Mouse (Mus musculus): ENCODE measurements around the gene Cyp26a1. TPM values are rescaled to one million over a fixed set of nuclear protein-coding genes. Genes with fewer than 3 reads are reported as not detected.
A peak's percentile ranks its signal among the peaks of the same experiment; 100 is the strongest.

The Cyp26a1 gene
- total and polyA plus RNA-seq, 3 experiments, result 0.42 to 0.60 (median 0.55) TPM

- TF ChIP-seq CTCF (IDR thresholded peaks at IDR 0.05; ENCODE audit: low read depth, low read length) (peak; percentile 79), GATA1 (IDR thresholded peaks at IDR 0.05; ENCODE audit: borderline replicate concordance, low read length) (no peak)
- ATAC-seq (ENCODE audit: extremely low read depth, insufficient number of reproducible peaks, low FRiP score, poor library complexity, severe bottlenecking), result no peak
- Histone ChIP-seq H3K27me3 (ENCODE audit: insufficient read depth, low read length) (peaks cover 29% of the 10 kb centered on the region), H3K4me1 (ENCODE audit: insufficient read depth, low read depth, low read length) (peaks cover 25% of the 10 kb centered on the region), H3K9me3 (replicated peaks) (peaks cover 1% of the 10 kb centered on the region), H3K36me3 (replicated peaks) (peaks cover 5% of the 10 kb centered on the region), H3K4me3 (ENCODE audit: low read depth, low read length) (no peak overlapping the region)
- DNase-seq (ENCODE audit: low spot score), result peak; percentile 40
Observed at GRCm38 (mm10) chr19:37703902-37704509, 6.4 kb downstream of the Cyp26a1 start.

- ATAC-seq (ENCODE audit: extremely low read depth, insufficient number of reproducible peaks, low FRiP score, poor library complexity, severe bottlenecking), result no peak
- no peak for DNase-seq (ENCODE audit: low spot score)
- Histone ChIP-seq H3K36me3 (replicated peaks) (peaks cover under 1% of the 10 kb centered on the region), H3K4me3 (ENCODE audit: low read depth, low read length) (no peak overlapping the region), H3K27me3 (ENCODE audit: insufficient read depth, low read length) (peaks cover 26% of the 10 kb centered on the region), H3K4me1 (ENCODE audit: insufficient read depth, low read depth, low read length) (peaks cover 25% of the 10 kb centered on the region), H3K9me3 (replicated peaks) (peaks cover 5% of the 10 kb centered on the region; the same call in 1 of the 2 replicates)
- TF ChIP-seq TAL1 (conservative IDR thresholded peaks at IDR 0.05; ENCODE audit: low read depth, low read length), result no peak
- TF ChIP-seq GATA1 (IDR thresholded peaks at IDR 0.05; ENCODE audit: borderline replicate concordance, low read length), result no peak
- no peak for TF ChIP-seq POLR2AphosphoS5 (IDR thresholded peaks at IDR 0.05; ENCODE audit: insufficient replicate concordance, low read depth, low read length)
- no peak for TF ChIP-seq CTCF (IDR thresholded peaks at IDR 0.05; ENCODE audit: low read depth, low read length)
- no peak for TF ChIP-seq GATA2 (IDR thresholded peaks at IDR 0.05; ENCODE audit: borderline replicate concordance, low read depth, low read length)
Observed at GRCm38 (mm10) chr19:37705722-37706121, 8.1 kb downstream of the Cyp26a1 start.

GRCm38 (mm10) chr19:37714681-37715080 lies 17.1 kb downstream of the Cyp26a1 start:
- Histone ChIP-seq H3K4me3 (ENCODE audit: low read depth, low read length) (no peak overlapping the region), H3K36me3 (replicated peaks) (no peaks in the 10 kb centered on the region), H3K27me3 (ENCODE audit: insufficient read depth, low read length) (peaks cover 23% of the 10 kb centered on the region; the same call in 1 of the 2 replicates), H3K9me3 (replicated peaks) (peaks cover 4% of the 10 kb centered on the region; the same call in 1 of the 2 replicates), H3K4me1 (ENCODE audit: insufficient read depth, low read depth, low read length) (no peaks in the 10 kb centered on the region)
- TF ChIP-seq CTCF (IDR thresholded peaks at IDR 0.05; ENCODE audit: low read depth, low read length) (no peak), GATA2 (IDR thresholded peaks at IDR 0.05; ENCODE audit: borderline replicate concordance, low read depth, low read length) (no peak), GATA1 (IDR thresholded peaks at IDR 0.05; ENCODE audit: borderline replicate concordance, low read length) (no peak), TAL1 (conservative IDR thresholded peaks at IDR 0.05; ENCODE audit: low read depth, low read length) (no peak), POLR2AphosphoS5 (IDR thresholded peaks at IDR 0.05; ENCODE audit: insufficient replicate concordance, low read depth, low read length) (no peak)
- no peak for ATAC-seq (ENCODE audit: extremely low read depth, insufficient number of reproducible peaks, low FRiP score, poor library complexity, severe bottlenecking)
- no peak for DNase-seq (ENCODE audit: low spot score)

GRCm38 (mm10) chr19:37715980-37716379 lies 18.4 kb downstream of the Cyp26a1 start:
- DNase-seq (ENCODE audit: low spot score) (no peak), ATAC-seq (ENCODE audit: extremely low read depth, insufficient number of reproducible peaks, low FRiP score, poor library complexity, severe bottlenecking) (peak; percentile 40)
- Histone ChIP-seq H3K36me3 (replicated peaks) (no peaks in the 10 kb centered on the region), H3K4me1 (ENCODE audit: insufficient read depth, low read depth, low read length) (no peaks in the 10 kb centered on the region), H3K4me3 (ENCODE audit: low read depth, low read length) (no peak overlapping the region), H3K27me3 (ENCODE audit: insufficient read depth, low read length) (peaks cover 22% of the 10 kb centered on the region; the same call in 1 of the 2 replicates), H3K9me3 (replicated peaks) (no peaks in the 10 kb centered on the region)
- TF ChIP-seq GATA1 (IDR thresholded peaks at IDR 0.05; ENCODE audit: borderline replicate concordance, low read length), result no peak
- no peak for TF ChIP-seq GATA2 (IDR thresholded peaks at IDR 0.05; ENCODE audit: borderline replicate concordance, low read depth, low read length)
- no peak for TF ChIP-seq TAL1 (conservative IDR thresholded peaks at IDR 0.05; ENCODE audit: low read depth, low read length)

GRCm38 (mm10) chr19:37716524-37717175 lies 19.1 kb downstream of the Cyp26a1 start:
- H3K4me1 ChIP-seq (ENCODE audit: insufficient read depth, low read depth, low read length), result no peaks in the 10 kb centered on the region
- ATAC-seq (ENCODE audit: extremely low read depth, insufficient number of reproducible peaks, low FRiP score, poor library complexity, severe bottlenecking), result no peak

GRCm38 (mm10) chr19:37719166-37719565 lies 21.6 kb downstream of the Cyp26a1 start:
- Histone ChIP-seq H3K4me3 (ENCODE audit: low read depth, low read length) (no peak overlapping the region), H3K4me1 (ENCODE audit: insufficient read depth, low read depth, low read length) (no peaks in the 10 kb centered on the region), H3K9me3 (replicated peaks) (no peaks in the 10 kb centered on the region), H3K27me3 (ENCODE audit: insufficient read depth, low read length) (peaks cover 19% of the 10 kb centered on the region; the same call in 1 of the 2 replicates), H3K36me3 (replicated peaks) (no peaks in the 10 kb centered on the region)
- DNase-seq (ENCODE audit: low spot score), result no peak
- TF ChIP-seq POLR2AphosphoS5 (IDR thresholded peaks at IDR 0.05; ENCODE audit: insufficient replicate concordance, low read depth, low read length) (no peak), TAL1 (conservative IDR thresholded peaks at IDR 0.05; ENCODE audit: low read depth, low read length) (no peak), CTCF (IDR thresholded peaks at IDR 0.05; ENCODE audit: low read depth, low read length) (no peak), GATA1 (IDR thresholded peaks at IDR 0.05; ENCODE audit: borderline replicate concordance, low read length) (no peak), GATA2 (IDR thresholded peaks at IDR 0.05; ENCODE audit: borderline replicate concordance, low read depth, low read length) (no peak)
- no peak for ATAC-seq (ENCODE audit: extremely low read depth, insufficient number of reproducible peaks, low FRiP score, poor library complexity, severe bottlenecking)

More at GRCm38 (mm10) chr19:37716524-37717175, 19.1 kb downstream of the Cyp26a1 start:
- Histone ChIP-seq H3K9me3 (replicated peaks) (no peaks in the 10 kb centered on the region), H3K4me3 (ENCODE audit: low read depth, low read length) (no peak overlapping the region), H3K27me3 (ENCODE audit: insufficient read depth, low read length) (peaks cover 19% of the 10 kb centered on the region; the same call in 1 of the 2 replicates), H3K36me3 (replicated peaks) (no peaks in the 10 kb centered on the region)
- TF ChIP-seq GATA2 (IDR thresholded peaks at IDR 0.05; ENCODE audit: borderline replicate concordance, low read depth, low read length) (no peak), TAL1 (conservative IDR thresholded peaks at IDR 0.05; ENCODE audit: low read depth, low read length) (no peak), GATA1 (IDR thresholded peaks at IDR 0.05; ENCODE audit: borderline replicate concordance, low read length) (no peak), POLR2AphosphoS5 (IDR thresholded peaks at IDR 0.05; ENCODE audit: insufficient replicate concordance, low read depth, low read length) (no peak), CTCF (IDR thresholded peaks at IDR 0.05; ENCODE audit: low read depth, low read length) (no peak)
- DNase-seq (ENCODE audit: low spot score), result no peak

Measured in G1E (cell line).